Mouse (Mus musculus) heart, adult 8-10 months (tissue): ENCODE measurements at regions not wholly inside any gene's neighbourhood (a gene's known extent, or its start where the extent isn't known, plus 50 kb on each side); places are given as distances from the start of the nearest gene placed in this dataset.

Experiments
- DNase-seq: peaks from one replicate; pipeline ENCODE4 v3.0.0; 2022; ENCODE audit warnings: low spot score

- DNase-seq = peak; percentile 13
Measured at GRCm38 (mm10) chrX:21293666-21294065, 118.2 kb upstream of the Gm21876 start.

DNA sequence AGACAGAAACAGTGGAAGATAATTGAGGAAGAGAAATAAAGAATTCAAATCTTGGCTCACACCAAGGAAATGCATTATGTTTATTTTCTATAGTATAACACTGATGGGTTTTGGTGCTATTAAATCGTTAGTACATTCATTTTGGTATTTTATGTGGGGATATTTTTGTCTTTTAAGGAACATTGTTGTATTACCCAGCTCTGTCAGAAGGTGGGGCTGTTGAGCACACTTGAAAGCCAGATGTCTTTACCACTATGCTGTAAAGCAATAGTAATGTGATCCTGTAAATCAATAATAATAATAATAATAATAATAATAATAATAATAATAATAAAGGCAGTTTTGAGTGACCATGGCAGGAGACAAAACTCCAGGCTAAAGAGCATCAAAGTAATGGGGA lies 120.0 kb upstream of the Gm21876 start:
- DNase-seq = no peak

- DNase-seq = no peak
Measured at GRCm38 (mm10) chrX:21297349-21297748, 121.9 kb upstream of the Gm21876 start.

DNA sequence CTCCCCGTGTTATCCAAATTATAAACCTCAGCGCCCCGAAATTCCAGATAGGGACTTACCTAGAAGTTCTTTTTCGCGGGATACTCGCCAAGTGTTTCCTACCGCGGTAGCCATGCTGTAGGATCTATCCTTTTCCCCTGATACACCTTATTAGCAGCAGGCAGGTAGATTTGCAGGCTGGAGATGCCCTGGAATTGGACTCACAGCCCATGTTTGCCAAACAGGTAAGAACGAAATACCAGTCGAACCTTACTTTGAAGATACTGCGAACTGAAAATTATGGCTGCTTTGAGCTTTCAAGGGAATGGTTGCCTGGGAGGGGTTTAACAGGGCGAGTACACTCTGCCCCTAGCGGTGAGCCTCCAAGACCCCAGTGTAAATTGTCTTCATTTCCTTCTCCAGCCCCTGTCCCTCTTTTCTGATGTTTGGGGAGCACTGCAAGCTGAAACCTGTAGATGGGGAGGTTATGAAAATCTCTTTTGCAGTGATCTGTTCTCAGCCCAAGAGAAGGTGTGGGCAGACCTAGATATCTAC lies 149.8 kb upstream of the Agtr2 start:
- no peak for DNase-seq

DNA sequence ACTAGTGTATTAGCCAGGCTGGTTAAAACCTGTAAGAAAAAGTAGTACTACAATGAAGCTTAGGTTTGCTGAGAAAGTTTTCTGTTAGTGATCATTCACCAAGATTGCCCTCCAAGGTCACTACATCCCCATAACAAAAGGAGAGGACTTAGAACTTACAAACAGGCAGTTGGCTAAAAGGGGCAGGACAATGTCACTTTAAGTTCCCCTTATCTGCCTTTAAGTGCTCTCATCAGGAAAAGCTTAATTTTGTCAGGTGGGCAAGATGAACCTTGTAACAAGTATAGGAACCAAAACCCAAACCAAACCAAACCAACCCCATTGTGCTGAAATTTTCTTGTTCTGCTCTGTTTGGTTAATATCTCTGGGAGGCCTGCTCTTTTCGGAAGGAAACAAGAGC lies 139.9 kb upstream of the Agtr2 start:
- DNase-seq = no peak

- no peak for DNase-seq
Measured at GRCm38 (mm10) chrX:21350503-21350902, 133.8 kb upstream of the Agtr2 start.

- DNase-seq = no peak
Measured at GRCm38 (mm10) chrX:21352350-21352749, 132.0 kb upstream of the Agtr2 start.

DNA sequence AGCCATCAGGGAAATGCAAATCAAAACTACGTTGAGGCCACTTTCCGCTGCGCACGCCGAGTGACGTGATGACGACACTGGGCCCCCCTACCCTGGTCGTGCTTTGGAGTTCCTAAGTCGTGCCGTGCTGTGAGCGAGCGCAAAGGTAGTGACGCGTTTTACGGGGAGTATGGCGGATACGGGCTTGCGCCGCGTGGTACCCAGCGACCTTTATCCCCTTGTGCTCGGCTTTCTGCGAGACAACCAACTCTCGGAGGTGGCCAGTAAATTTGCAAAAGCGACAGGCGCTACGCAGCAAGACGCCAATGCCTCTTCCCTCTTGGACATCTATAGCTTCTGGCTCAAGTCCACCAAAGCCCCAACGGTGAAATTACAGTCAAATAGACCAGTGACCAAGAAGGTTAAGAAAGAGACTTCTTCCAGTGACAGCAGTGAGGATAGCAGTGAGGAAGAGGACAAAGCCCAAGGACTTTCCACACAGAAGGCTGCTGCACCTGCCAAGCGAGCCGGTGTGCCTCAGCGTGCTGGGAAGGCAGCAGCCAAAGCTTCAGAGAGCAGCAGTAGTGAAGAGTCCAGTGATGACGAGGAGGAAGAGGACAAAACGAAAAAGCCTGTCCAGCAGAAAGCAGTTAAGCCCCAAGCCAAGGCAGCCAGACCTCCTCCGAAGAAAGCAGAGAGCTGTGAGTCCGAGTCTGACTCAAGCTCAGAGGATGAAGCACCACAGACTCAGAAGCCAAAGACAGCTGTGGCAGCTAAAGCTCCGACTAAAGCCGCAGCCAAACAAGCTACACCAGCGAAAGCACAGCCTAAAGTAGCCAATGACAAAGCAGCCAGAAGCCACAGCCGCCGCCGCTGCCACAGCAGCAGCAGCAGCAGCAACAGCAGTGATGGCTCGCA lies 123.3 kb upstream of the Agtr2 start:
- DNase-seq = no peak

GRCm38 (mm10) chrX:21385221-21385620 lies 99.1 kb upstream of the Agtr2 start:
- DNase-seq = no peak

- DNase-seq = no peak
Measured at GRCm38 (mm10) chrX:21389992-21390391, 94.4 kb upstream of the Agtr2 start.

GRCm38 (mm10) chrX:21393212-21393611 lies 91.1 kb upstream of the Agtr2 start:
- peak; percentile 6 for DNase-seq

GRCm38 (mm10) chrX:21424797-21425196 lies 59.5 kb upstream of the Agtr2 start:
- DNase-seq = no peak

- peak; percentile 27 for DNase-seq
Measured at GRCm38 (mm10) chrX:21428081-21428480, 56.3 kb upstream of the Agtr2 start.

GRCm38 (mm10) chrX:21433501-21433900 lies 50.8 kb upstream of the Agtr2 start:
- DNase-seq = no peak
